Mouse (Mus musculus) hindbrain, embryonic 11.5 days (tissue): ENCODE measurements at regions not wholly inside any gene's neighbourhood (a gene's known extent, or its start where the extent isn't known, plus 50 kb on each side); places are given as distances from the start of the nearest gene placed in this dataset.
A peak's percentile ranks its signal among the peaks of the same experiment; 100 is the strongest.

Experiments used
- ATAC-seq: fragments of 200-750 bp; cut with Nextera tagmentation; 2 replicates; pipeline ENCODE4 v1.8.0; 2017; ENCODE audit warnings: mild to moderate bottlenecking, moderate TSS enrichment, moderate library complexity; ENCODE audit not compliant: low FRiP score
- DNase-seq: peaks from one replicate; pipeline ENCODE4 v3.0.0-alpha.2; 2015; ENCODE audit warnings: low spot score
- H3K27ac ChIP-seq: fragments of 300-500 bp; sonication (generic); 2 replicates; pipeline ENCODE4 v1.5.1; 2014; ENCODE audit warnings: mild to moderate bottlenecking, low read depth, low read length
- H3K27me3 ChIP-seq: fragments of 300-500 bp; sonication (generic); 2 replicates; pipeline ENCODE4 v1.6.1; 2014; ENCODE audit warnings: mild to moderate bottlenecking, low read length, moderate library complexity, mixed read lengths; ENCODE audit not compliant: control insufficient read depth, insufficient read depth
- H3K36me3 ChIP-seq: fragments of 300-500 bp; sonication (generic); 2 replicates; pipeline ENCODE4 v1.6.1; 2014; ENCODE audit warnings: mild to moderate bottlenecking, low read length, moderate library complexity, mixed read lengths; ENCODE audit not compliant: control insufficient read depth, insufficient read depth
- H3K4me1 ChIP-seq: fragments of 300-500 bp; sonication (generic); replicated peaks from 2 replicates; pipeline ENCODE4 v1.6.1; 2014; ENCODE audit warnings: low read length, mixed read lengths; ENCODE audit not compliant: control insufficient read depth, insufficient read depth
- H3K4me2 ChIP-seq: fragments of 300-500 bp; sonication (generic); replicated peaks from 2 replicates; pipeline ENCODE4 v1.6.1; 2014; ENCODE audit warnings: mild to moderate bottlenecking, low read depth, low read length
- H3K4me3 ChIP-seq: fragments of 300-500 bp; sonication (generic); 2 replicates; pipeline ENCODE4 v1.5.1; 2014; ENCODE audit warnings: low read depth, low read length
- H3K9ac ChIP-seq: fragments of 300-500 bp; sonication (generic); 2 replicates; pipeline ENCODE4 v1.6.1; 2014; ENCODE audit warnings: low read depth, low read length
- H3K9me3 ChIP-seq: fragments of 300-500 bp; sonication (generic); 2 replicates; pipeline ENCODE4 v1.6.1; 2016; ENCODE audit warnings: low read length; ENCODE audit not compliant: control insufficient read depth
- WGBS: fragments of 180-500 bp; shearing (Covaris S2); extraction: QIAGEN DNeasy Blood & Tissue Kit; methylation state at CpG from one replicate; pipeline ENCODE4 v1.1.7; 2014; 5-methylcytosine and 5-hydroxymethylcytosine counted together

- no peaks in the 10 kb centered on the region for H3K27me3 ChIP-seq
- no peaks in the 10 kb centered on the region for H3K9me3 ChIP-seq
- H3K27ac ChIP-seq, result no peak overlapping the region
- ATAC-seq (no peak), DNase-seq (no peak)
- H3K4me2 ChIP-seq, result no peak overlapping the region
- H3K9ac ChIP-seq, result no peak overlapping the region
- no peaks in the 10 kb centered on the region for H3K36me3 ChIP-seq
- 97% methylated on average over 3 of the region's 3 CpGs for WGBS
- no peaks in the 10 kb centered on the region for H3K4me1 ChIP-seq
- no peak overlapping the region for H3K4me3 ChIP-seq
These were observed 58.6 kb upstream of the Dbx2 start for GRCm38 (mm10) chr15:95714408-95714807.

- Histone ChIP-seq H3K9ac (no peak overlapping the region), H3K9me3 (no peaks in the 10 kb centered on the region), H3K36me3 (no peaks in the 10 kb centered on the region), H3K27ac (no peak overlapping the region), H3K4me1 (no peaks in the 10 kb centered on the region), H3K4me2 (no peak overlapping the region), H3K27me3 (no peaks in the 10 kb centered on the region), H3K4me3 (no peak overlapping the region)
- DNase-seq, result no peak
- no peak for ATAC-seq
- WGBS, result 92% methylated on average over 9 of the region's 9 CpGs
These were observed 60.2 kb upstream of the Dbx2 start for GRCm38 (mm10) chr15:95715941-95716340.

- no peak for DNase-seq
- Histone ChIP-seq H3K4me3 (no peak overlapping the region), H3K27me3 (no peaks in the 10 kb centered on the region), H3K36me3 (no peaks in the 10 kb centered on the region), H3K9ac (no peak overlapping the region), H3K4me2 (no peak overlapping the region), H3K27ac (no peak overlapping the region), H3K4me1 (no peaks in the 10 kb centered on the region), H3K9me3 (no peaks in the 10 kb centered on the region)
- WGBS, result 36% methylated on average over 7 of the region's 7 CpGs
- no peak for ATAC-seq
These were observed 66.9 kb upstream of the Ano6 start for GRCm38 (mm10) chr15:95723699-95724098.

DNA sequence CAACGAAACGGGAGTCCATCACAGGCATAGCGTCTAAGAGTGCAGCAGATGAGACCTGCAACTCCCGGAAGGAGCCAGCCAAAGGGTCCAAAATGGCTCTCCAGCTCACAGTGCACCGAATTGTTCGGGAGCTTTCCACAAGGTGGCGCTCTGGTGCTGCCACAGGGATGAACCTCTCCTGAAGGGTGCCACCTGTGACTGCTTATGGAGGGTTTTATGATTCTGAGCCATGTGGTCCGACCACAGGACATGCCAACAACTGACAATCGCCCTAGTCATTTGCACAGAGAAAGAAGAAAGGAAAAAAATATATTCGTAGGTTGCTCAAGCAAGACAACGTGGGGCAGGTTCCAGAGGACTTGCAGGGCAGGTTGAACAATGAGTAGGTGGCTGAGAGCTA is 64.8 kb upstream of the Ano6 start:
- Histone ChIP-seq H3K36me3 (no peaks in the 10 kb centered on the region), H3K4me2 (no peak overlapping the region), H3K9me3 (no peaks in the 10 kb centered on the region), H3K4me3 (no peak overlapping the region), H3K9ac (no peak overlapping the region), H3K4me1 (no peaks in the 10 kb centered on the region), H3K27ac (no peak overlapping the region), H3K27me3 (no peaks in the 10 kb centered on the region)
- DNase-seq, result peak; percentile 73
- ATAC-seq, result no peak
- 47% methylated on average over 11 of the region's 11 CpGs for WGBS

- no peaks in the 10 kb centered on the region for H3K36me3 ChIP-seq
- H3K9me3 ChIP-seq, result no peaks in the 10 kb centered on the region
- ATAC-seq (no peak), DNase-seq (no peak)
- no peaks in the 10 kb centered on the region for H3K4me1 ChIP-seq
- H3K4me2 ChIP-seq, result no peak overlapping the region
- no peak overlapping the region for H3K27ac ChIP-seq
- 78% methylated on average over 13 of the region's 13 CpGs for WGBS
- no peak overlapping the region for H3K4me3 ChIP-seq
- H3K9ac ChIP-seq, result no peak overlapping the region
- no peaks in the 10 kb centered on the region for H3K27me3 ChIP-seq
These were observed 64.1 kb upstream of the Ano6 start for GRCm38 (mm10) chr15:95726516-95726915.

GRCm38 (mm10) chr15:95735746-95736145 is 54.9 kb upstream of the Ano6 start:
- DNase-seq (no peak), ATAC-seq (no peak)
- no peaks in the 10 kb centered on the region for H3K27me3 ChIP-seq
- H3K4me3 ChIP-seq, result no peak overlapping the region
- H3K4me2 ChIP-seq, result no peak overlapping the region
- H3K9me3 ChIP-seq, result no peaks in the 10 kb centered on the region
- H3K36me3 ChIP-seq, result no peaks in the 10 kb centered on the region
- no peak overlapping the region for H3K27ac ChIP-seq
- no peaks in the 10 kb centered on the region for H3K4me1 ChIP-seq
- no peak overlapping the region for H3K9ac ChIP-seq
- 58% methylated on average over 1 of the region's 1 CpGs for WGBS
